Mouse (Mus musculus): ENCODE measurements around the gene Sco1.

DNA sequence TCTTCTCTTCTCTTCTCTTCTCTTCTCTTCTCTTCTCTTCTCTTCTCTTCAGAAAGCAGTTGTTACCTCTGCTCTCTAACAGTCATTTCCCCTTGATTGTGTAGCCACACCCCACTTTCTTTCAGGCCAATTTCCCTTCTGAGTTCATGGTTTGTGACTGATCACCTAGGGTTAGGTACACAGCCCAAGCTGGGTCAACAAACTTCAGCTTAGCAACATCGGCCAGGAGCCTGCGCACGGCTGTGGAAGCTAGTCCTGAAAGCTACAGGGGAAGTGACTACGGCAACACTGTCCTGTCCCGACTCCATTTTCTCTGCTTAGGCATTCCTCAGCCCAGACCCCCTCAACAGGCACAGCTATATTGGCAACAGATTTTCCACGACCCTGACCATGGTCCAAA, 7.5 kb upstream of the Sco1 start:
- no peak for TF ChIP-seq MAFK (IDR thresholded peaks at IDR 0.05; ENCODE audit: insufficient read depth, low read depth, low read length)
- TF ChIP-seq HCFC1 (IDR thresholded peaks at IDR 0.05; ENCODE audit: borderline replicate concordance, insufficient read depth, low read length): no peak
- TF ChIP-seq ZNF384 (IDR thresholded peaks at IDR 0.05; ENCODE audit: low read depth, low read length): no peak
- no peak for TF ChIP-seq ZC3H11A (IDR thresholded peaks at IDR 0.05; ENCODE audit: borderline replicate concordance, low read depth, low read length)

Data from ES-E14 (cell line).